Mouse (Mus musculus): Measurements from ENCODE around the gene Abcb8.

DNA sequence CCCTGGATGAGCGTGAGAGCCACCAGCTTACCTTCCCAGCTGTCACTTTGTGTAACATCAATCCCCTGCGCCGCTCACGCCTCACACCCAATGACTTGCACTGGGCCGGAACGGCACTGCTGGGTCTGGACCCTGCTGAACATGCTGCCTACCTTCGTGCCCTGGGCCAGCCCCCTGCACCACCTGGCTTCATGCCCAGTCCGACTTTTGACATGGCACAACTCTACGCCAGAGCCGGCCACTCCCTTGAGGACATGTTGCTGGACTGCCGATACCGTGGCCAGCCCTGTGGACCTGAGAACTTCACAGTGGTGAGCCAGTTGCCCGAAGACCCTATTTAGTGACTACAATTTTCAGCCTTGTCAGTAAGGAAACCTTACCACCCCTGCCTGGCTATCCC is 20.5 kb downstream of the Abcb8 start:
- TF ChIP-seq CTCF (IDR thresholded peaks at IDR 0.05; ENCODE audit: low read depth, low read length), result no peak
- no peak for TF ChIP-seq POLR2A (IDR thresholded peaks at IDR 0.05; ENCODE audit: borderline replicate concordance, low read depth, low read length)

Measured in bone marrow macrophage, adult 2 months (primary cell).